Mouse (Mus musculus) kidney, adult 9 months (tissue): ENCODE data around the gene Tfam.

Experiments used
- DNase-seq: peaks from one replicate; pipeline ENCODE4 v3.0.0; 2022

Tfam gene

DNA sequence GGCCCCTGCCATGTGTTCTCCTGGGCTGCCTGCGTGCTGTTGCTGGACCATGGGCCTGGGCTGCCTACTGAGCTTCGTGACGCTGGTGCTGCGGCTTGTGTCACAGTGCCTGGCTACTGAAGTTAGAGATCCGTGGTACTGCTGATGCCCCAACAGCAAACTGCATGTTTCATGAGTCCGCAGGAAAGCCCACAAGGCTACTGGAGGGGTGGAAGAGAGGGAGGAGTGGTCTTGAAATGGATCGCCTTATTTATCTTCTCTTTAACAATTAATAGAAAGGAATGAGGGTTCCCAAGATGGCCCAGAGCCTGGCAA lies at the start of gene Tfam:
Gene Tfam (minus strand): TSS at position 41 of the 315 bp plus-strand sequence.
- no peak for DNase-seq

DNA sequence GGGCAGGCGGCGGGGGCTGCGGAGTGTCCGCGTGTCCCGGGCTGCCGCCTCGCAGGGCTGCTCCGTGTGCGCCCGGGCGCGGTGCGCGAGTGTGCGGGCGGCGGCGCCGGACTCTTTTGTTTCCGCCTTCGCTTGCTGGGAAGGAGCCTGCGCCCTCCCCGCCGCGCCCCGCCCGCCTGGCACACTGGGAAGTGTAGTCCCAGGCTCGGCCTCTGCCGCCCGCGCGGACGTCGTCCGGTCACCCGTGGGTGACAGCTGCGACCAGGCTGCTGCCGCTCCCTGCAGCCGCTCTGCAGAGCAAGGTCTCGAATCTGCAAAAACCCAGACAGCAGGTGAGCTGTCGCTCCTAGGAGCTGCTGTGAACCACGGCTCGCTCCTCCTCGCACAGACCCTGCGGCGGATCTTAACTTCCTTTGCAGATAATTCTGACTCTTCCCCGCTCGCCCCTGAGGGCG lies 47.1 kb upstream of the Tfam start, which contains the start of gene Ube2d1:
Gene Ube2d1 (minus strand): TSS at position 137 of the 455 bp plus-strand sequence.
- DNase-seq, result peak; percentile 82

DNA sequence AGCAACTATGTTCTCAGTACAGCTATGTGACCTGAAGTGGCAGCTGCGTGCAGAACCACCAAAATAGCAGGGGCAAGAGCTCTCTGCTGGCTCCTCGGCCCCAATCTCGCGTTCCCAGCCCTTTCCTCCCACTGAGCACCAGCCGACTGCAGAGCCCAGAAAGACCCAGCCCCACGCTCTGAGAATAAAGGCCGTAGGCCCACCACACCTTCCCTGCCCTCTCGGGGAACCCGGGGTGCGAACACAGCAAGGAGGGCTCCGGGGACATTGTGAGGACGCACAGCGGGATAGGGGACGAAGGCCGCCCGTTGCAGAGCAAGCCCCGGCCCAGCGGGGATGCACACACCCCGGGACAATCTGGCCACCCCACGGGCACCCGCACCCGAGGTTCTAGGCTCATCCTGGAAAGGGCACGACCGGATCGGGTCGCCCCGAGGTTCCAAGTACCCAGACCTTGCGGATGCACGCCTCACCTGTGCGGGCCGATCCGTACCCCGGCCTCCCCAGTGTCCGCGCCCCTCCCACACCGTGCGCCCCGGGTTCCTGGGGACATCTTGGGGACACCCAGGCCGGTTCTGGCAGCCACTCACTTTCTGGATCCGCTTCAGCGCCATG lies 46.5 kb upstream of the Tfam start:
- no peak for DNase-seq

DNA sequence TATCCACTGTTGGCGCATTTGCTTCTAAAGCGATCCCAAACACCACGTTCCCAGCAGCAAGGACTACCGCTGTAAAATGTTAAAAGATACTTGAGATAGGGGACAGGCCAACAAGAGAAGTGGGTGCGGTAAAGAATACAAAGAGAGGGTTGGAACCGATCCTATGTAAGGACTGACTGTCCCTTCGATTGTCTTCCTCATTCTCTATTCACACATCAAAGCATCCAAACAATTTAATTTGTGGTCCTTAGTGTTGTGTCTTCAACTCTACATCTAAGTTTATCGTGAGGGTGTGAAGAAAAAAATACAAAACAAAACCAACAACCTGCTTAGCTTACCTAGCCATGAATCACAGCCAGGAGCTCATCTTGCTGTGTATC lies 46.0 kb upstream of the Tfam start:
- no peak for DNase-seq

DNA sequence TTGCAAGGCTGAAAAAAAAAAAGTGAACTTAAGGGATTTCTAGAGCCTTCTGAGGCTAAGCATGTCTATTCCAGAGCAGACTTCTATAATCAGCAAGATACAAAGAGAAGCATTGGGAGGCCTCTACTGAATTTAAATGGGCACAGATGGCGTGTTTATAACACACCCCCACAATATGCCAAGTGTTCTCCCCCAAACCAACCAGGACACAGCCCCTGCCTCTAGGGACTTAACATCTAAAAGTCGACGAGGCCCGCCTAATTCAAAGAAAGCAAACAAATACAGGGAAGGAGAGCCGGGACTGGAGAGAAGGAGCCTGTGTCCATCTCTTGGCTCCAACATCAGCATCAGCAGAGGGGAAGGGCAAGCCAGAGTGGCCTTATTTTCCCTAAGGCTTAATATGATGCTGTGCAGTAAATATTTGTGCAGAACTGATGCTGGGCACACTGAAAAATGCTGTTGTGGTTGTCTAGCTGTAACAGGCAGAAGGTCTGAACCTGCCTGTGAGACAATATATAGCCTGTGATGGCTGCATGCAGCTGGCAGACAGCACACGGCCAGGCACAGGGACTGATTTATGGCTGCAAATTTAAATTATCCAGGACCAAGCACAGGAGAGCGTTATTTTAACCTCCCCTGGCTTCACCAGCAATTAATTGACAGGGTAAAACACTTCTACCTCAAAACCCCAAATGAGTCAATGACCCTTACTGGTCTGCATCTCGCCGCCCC lies 35.1 kb upstream of the Tfam start:
- no peak for DNase-seq

DNA sequence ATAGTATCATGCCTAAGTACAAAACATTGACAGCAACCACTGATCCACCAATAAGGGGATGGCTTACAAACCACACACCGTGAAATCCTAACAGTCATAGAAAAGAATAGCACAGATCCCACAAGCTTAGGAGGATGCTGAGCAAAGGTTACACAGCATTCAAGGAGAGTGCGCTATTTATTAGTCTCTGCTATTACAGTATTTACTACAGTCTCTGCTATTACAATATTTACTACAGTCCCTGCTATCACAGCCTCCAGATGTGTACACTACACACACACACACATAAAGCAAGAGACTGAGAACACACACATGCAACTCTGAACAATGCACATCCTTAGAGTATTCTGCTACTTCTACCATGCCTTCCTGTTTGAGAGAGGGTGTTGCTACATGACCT lies 29.9 kb upstream of the Tfam start:
- no peak for DNase-seq

DNA sequence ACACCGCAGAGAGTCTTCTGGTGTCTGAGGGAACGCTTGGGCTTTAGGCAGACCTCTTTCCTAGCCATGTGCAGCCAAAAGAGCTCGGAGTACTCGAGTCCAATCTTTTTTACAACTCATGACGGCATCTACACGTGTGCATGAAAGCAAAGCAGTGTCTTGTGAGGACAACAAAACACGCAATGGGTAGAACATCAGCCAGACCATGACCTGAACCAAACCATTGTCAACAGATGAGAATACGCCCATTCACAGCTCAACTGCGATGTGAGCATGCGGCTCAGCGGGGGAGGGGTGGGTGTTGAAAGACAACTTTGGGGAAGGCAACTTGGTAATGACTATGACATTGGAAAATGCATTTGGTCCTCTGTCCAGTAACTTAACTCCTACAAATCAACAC lies 29.4 kb upstream of the Tfam start:
- DNase-seq, result no peak

DNA sequence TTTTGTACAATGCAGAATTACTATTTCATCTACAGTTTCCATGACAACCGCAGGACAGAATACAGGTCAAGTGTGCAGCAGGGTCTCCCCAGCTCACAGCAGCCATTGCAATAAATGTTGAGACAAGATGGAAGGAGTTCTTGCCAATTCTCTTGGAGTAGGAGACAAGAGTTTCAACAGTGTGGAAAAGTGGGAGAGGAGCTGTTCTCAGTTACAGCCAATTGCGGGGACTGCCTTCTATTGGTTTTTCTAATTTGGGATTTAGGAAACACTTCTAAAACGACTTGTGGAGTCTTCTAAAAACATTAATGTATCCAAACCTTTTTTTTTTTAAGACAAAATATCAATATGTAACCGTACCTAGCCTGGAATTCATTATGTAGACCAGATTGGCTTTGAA lies 27.0 kb upstream of the Tfam start:
- DNase-seq, result no peak

DNA sequence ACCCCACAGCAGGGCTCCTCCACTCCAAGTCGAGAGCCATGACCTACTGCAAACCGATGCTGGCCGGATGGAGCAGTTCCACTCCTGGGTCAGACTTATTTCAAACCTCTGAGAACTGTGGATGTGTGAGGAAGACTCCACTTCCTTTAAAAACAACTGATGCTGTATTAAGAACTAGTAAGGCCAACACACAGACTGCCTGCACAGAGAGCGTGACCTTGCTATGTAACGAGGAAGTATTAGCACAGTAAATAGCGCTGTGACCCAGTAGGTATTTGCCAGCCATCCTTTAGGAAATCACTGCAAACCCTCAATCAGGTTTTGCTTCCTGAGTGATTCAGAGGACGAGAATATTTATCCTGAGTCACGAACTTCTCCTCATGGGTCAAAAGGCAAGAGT lies 23.6 kb upstream of the Tfam start:
- peak; percentile 11 for DNase-seq

DNA sequence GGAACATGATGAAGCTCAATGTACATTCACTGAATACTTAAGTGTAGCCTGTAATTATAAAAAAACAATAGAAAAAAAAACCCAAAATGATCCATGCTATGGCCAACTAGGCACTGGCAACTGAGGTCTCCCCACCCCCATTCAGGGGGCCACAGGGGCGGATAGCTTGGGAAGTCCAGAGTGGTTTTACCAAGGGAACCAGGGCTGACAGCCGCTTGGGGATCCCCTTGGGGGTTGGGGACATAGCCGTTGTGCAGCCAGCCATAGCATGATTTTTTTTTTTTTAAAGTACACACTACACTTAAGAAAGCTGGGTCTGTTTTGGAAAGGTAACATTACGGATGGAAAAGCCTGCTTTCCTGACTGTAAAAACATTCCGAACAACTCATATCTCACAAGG lies 20.9 kb upstream of the Tfam start:
- DNase-seq, result no peak

DNA sequence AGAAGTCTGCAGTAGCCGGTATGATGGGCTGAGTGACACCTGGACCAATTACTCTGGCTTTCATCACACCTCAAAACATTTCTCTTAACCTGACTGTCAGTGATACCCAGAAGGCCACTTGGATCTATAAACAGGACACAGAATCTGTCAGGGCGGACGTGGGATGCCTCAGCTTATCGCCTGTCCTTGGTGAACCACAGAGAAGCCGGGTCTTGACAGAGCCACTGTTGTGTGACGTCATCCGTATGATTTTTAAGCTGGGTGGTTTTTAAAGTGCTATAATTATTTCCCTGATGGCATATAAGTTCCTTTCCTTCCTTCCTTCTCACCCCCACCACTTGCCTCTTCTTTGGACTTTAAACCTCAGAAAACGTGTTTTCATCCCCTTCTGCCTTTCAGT lies 20.4 kb upstream of the Tfam start:
- DNase-seq, result no peak

DNA sequence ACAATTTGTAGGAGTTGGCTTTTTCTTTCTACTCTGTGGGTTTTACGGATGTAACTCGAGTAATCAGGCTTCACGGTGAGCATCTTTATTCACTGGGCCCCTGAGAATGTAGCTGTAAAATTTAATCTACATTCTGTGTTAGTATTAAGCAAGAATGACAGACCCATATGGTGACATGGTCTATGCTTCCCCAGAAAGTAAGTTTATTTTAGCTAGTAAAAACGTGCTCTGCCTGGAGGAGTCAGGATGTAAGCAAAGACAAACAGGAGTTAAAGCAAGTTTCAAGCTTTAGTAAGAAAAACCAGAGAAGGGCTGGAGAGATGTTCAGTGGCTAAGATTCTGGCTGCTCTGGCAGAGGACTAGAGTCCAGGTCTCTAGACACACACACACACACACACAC lies 15.1 kb upstream of the Tfam start:
- no peak for DNase-seq

DNA sequence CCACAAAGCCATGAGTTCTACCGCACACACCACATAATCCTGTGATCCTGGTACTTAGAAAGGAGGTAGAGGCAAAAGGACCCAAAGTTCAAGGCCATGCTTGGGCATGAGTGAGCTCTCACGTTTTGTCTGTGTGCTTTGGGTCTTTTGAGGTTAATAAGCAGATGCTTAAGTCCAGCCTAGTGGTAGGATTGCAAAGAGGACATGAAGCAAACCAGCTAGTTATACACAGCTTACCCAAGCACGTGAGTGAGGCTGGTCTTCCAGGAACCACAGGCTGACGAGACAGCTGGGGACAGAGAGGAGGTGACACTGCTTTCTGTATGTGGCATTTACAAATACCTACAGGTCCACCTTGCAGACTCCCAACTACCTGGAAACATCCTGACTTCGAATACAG lies 14.3 kb upstream of the Tfam start:
- DNase-seq, result no peak

DNA sequence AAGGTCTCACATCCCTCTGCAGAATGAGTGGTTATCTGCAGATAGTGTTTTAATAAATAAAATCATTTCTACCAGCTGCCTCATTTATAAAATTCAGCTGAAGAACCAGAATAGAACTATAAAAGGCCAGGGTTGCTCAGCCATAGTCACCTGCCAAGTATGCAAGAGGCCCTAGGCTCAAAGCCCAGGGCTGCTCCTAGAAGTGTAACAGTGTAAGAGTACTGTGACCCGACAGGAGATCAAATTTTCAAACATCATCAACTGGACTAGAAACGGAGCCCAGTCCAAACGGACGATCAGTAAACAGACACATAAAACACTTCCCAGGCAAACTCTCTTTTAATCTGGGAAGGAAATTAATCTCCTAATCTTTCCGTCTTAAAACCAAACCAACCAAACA lies 13.8 kb upstream of the Tfam start:
- no peak for DNase-seq

DNA sequence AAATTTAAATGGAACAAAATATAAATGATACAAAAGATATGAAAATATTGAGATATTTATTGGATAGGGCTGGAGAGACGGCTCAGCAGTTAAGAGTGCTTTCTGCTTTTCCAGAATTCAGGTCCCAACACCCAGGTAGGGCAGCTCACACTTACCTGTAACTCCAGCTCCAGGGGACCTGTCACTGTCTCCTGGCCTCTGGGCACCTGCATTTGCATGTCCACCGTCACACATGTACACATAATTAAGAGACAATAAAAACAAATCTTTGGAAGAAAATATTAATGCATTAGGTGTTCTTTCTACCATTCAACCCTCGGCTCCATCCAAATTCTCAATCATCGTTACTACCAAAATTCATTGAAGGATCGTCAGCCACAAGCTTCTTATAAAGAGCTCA lies 13.2 kb upstream of the Tfam start:
- DNase-seq, result no peak

DNA sequence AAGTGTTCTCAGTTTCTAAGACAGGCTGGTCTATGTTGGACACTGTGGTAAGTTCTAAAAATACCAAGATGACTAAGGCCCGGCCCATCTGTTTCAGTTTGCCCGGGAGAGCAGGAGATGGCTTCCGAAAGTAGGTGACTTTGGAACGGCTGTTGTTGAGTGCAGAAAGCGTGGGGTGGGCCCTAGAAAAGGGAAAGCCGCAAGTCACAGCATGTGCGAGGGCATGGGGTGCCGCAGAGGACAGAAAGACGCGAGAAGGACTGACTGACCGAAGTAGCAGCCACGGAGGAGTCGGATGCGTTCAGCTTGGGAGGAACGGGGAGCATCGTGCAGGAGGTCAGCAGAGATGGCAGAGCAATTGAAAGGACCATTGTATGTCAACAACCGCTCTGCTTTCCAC lies 12.4 kb upstream of the Tfam start:
- no peak for DNase-seq

DNA sequence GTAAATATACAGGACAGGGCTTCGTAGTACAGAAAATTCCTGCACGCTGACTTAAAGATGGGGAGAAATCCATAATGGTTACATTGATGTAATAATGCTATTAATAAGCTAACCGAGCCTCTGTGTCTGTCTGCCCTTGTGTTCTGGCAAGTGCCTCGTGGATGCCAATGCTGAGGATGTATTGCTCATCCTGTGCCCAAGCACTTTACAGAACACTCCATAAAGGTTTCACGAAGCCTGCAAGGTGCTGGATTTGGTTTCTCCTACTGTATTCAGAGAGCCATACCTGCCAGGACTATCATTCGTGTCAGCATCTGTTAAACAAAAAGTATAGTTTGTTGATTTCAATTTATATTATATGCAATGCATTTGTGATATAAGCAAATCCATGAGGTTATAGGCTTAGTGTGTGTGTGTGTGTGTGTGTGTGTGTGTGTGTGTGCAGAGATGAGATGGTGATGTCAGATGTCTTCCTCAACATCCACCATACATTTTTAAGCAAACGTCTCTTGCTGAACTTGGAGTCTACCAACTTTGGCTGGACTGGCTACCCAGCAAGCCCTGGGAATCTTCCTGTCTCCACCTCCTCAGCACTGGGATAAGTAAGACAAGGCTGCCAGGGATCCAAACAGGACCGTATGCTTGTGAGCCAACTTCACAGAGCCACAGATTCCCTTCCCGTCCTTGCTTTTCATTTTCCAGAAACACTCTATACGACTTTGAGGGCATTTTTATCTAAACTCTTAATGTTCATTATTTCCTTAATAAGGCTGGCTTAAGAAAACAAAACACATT lies 11.2 kb upstream of the Tfam start:
- DNase-seq, result no peak

DNA sequence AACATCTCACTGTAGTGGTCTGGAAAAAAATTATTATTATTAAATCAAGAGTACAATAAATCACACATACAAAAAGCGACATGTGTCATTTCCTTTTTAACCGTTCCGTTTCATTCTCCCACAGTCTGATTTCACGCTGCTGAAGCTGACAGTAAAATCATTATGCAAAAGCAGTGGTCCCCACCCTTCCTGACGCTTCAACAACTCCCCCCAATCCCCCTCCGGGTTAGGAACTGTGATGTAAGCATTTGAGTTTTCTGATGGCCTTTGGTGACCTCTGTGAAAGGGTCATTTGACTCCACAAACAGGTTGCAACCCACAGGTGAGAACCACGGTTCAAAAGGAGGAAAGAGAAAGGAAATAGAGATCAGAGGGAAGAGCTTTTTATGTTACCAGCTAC lies 8.9 kb upstream of the Tfam start:
- DNase-seq, result no peak

DNA sequence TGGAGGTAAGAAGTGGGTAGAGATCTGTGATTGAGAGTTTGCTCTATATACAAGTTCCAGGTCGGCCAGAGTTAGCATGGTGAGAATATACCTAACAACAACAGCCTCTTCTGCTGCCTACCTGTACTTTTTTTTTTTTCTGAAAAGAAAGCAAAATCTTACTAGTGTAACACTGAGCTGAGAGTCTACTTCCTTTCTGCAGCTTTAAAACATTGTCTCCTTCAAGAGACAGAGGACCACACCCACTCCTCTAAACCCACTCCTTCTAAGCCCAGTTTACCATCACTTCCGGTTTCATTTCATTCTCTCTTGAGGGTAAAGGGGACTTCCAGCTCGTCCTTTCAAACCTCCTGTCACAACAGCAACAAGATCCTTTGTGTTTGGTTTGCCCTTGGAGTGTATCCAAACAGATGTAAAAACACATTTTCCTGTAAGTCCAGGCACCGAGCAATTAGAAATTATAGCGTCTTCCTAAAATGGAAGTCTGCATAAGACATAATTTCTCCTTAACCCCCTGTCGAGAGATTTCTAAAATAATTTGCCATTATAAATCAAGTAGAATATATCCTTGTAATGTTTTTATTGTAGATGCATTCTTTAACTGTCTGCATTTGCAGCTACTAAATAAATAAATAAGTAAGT lies 1.5 kb upstream of the Tfam start:
- no peak for DNase-seq

DNA sequence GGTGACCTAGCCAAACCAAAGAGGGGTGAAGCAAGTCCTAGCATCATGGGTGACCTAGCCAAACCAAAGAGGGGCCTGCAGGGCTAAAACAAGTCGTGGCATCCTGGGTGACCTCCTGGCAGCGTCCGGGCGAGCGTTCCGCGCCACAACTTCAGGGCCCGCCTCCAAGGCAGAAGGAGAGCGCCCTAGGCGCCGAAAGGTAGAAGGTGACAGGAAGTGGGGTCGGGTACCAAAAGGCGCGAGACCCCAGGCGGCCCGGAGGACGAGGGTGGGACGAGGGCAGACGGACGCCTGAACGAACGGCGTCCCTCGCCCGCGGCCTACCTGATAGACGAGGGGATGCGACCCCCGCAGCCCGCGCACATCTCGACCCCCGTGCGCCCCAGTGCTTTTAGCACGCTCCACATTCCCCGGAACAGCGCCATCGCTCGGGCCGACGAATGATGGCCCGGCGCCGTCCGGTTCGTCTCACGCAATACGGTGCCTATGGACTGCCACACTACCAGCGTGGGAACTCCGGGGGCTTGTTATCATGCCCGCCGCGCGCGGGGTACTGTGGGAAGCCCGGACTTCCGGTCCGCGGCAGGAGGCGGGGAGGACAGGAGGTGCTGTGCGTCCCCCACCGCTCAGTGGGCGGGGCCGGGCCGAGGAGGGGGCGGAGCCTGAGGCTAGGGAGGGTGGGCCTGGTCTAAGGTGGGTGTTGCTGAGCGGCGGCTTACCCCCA lies 402 bp downstream of the Tfam start:
- peak; percentile 96 for DNase-seq

DNA sequence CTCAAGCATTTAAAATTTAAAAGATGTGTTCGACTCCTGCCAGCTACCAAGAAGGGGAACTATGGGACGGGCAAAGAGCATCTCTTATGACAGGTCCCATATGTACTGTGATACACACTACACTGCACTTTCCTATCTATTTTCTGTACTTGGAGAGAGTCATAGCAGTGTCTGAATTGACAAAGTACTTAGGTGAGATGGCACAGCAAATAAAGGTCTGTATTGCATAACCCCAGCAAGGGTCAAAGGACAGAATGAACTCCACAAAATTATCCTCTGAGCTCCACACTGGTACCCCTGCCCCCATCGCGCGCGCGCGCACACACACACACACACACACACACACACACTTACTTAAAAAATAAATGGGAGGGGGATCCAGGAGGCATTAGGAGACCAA lies 4.0 kb downstream of the Tfam start:
- DNase-seq, result no peak

DNA sequence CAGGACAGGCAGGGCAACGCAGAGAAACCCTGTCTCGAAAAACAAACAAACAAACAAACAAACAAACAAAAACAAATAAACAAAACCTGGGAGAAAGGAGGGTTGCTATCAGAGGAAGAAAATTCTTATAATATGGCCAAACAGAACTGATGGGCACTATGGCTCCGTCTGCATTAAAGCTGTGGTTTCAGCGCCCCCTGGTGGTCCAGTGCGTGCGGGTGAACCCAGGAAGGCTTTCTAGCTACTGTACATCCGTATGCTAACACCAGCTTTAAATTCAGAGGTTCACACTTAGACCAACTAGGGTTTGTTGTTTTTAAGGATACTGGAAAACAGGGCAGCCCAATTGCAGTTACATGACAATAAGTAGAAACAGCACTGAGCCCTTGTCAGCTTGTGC lies 12.2 kb downstream of the Tfam start:
- peak; percentile 80 for DNase-seq

DNA sequence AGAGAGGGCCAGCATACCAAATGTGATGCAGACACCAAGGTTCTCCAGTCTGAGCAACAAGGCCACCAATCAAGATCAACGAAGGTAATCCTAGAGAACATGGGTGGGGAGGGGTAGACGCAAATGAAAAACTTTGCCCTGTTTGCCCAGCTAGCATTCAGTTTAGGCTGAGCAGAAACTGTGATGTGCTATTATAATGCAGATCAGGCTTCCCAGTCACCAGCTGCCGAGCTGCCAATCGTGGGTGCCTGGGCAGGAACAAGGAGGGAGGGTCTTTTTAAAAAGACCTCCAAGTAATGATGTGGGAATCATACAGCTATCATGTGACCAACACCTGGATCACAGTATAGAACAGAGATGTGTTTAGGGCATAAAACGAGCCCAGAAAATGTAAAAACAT lies 15.0 kb downstream of the Tfam start:
- no peak for DNase-seq
